Mouse (Mus musculus) layer of hippocampus, adult 8-10 months (tissue): ENCODE data around the gene Olfr10. TPM values are rescaled to one million over a fixed set of nuclear protein-coding genes. Genes with fewer than 3 reads are reported as not detected.

Source experiments
- DNase-seq, 2 experiments: peaks; one replicate each; pipeline ENCODE4 v3.0.0; 2022; ENCODE audit warnings: low spot score in 2 of 2
- total RNA-seq, 4 experiments: library from RNA; stranded (reverse); gene quantifications; 2 replicates each; pipeline ENCODE4 v1.2.4; 2022

Gene Olfr10
- total RNA-seq, 4 experiments from 2014 or later: not detected

DNA sequence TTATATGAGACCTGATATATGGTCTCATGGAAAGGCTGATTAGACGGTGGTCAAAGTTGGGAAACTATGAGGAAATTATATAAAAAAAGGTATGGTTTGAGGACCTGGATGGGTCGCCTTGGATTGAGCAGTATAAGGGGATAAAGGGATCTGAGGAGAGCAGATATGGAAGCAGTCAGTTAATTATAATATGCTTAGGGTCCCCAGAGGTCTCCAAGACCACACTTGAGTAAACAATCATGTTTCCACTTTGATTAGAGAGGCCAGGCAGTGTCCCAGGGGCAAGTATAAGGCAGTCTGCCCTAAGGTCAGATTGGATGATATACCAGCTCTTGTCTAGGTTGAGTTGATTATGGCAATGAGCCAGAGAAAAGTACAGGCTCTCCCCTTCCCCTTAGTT is 17.9 kb downstream of the Olfr10 start, which contains the start of gene Olfr1391:
Olfr1391 (plus strand) TSS at position 301 of the 400 bp plus-strand sequence.
- DNase-seq: no peak

DNA sequence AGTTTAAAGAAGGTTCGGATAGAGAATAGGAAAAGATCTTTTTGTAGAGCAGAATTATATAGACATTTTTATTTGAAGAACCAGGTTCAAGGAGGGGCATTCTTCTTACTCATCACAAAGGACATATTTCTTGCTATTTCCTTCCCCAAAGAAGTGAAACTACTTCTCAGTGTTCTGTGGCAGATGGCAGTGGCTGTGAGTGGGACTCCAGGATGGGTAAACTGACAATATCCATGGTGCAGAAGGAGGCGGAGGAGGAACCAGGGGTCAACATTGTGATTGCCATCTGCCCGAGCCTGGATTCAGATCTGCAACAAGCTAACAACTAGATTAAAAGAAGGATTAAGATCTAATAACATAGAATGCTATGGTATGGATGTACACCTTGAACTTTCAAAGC is 22.2 kb downstream of the Olfr10 start:
- peak in 1 of 2 experiments; percentile 11 for DNase-seq

DNA sequence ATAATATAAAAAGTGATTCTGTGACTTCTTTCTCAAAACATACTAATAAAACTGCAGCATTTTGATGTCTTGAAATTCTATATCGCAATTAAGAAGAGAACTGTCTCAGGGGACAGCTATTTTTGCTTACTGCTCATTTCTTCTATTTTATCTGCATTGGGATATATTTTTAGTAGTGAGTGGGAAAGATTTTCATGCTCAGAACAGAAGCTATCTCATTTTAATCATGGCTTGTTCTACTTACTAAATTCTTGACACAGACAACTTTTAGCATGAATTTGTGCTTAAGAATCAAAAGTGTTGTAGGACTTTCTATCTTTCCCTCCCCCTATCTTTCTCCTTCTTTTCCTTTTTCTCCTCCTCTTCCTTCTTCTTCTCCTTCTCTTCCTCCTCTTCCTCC is 25.1 kb downstream of the Olfr10 start:
- no peak for DNase-seq

DNA sequence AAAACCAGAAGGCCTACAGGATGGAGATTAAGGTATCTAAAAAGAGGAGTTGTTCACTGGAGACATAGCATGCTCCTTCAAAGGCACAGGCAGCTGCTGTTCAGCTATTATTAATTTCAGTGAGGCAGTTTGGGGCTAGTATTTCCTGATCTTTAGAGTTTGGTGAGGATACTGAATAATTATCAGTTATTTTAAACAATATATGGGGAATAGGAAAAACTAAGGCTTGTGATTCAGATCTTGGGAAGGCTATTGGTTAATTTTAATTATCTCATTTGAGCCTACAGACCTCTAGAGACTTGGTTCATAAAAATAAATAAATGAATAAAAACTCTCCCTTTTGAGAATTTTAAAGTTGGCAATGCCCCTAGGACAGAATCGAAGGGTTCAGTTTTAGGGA is 30.3 kb downstream of the Olfr10 start, which contains the start of gene Olfr1390:
Olfr1390 (plus strand) TSS at position 301 of the 400 bp plus-strand sequence.
- DNase-seq: no peak

DNA sequence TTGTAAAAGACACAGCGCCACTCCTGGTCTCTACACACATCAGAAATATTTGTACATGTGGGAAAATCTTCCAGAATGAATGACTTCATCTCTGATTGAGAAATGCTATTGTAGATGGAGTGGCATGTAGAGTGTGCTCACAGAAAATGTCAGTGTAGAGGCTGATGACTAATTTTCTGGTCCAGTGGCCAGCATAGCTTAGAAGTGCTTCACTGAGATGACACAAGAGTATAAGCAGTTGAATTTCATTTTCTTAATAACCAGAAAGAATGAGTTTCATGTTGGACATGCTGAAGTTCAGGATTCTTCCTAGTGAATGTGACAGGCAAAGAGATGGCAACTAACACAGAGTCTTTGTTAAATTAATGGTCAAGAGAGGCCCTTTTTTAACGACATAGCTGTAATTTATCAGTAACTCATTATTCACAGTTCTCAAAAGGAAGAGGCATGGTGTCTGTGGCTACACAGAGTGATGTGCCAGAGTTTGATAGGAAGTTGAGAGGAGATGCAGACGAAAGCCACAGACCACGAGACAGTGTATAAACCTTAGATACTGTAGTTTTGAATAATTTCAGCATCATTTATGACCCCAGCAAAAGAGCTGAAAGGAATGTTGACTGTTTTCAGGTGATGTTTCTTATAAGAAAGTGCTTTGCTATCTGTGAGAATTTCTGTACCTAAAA is 32.8 kb downstream of the Olfr10 start:
- no peak for DNase-seq

Other genes starting within 250 kb of the Olfr10 start
- under 1 TPM in 2 of 4 experiments, not detected in 2; 0.16 to 0.71 TPM for gene Tgtp2, start 240.5 kb upstream of the Olfr10 start, total RNA-seq
- gene Ifi47, start 228.2 kb upstream of the Olfr10 start, total RNA-seq: 1 to 10 TPM in 2 of 4 experiments, under 1 TPM in 2; 0.89 to 1.4 (median 1.1) TPM
- not detected for gene Olfr1396, start 189.9 kb upstream of the Olfr10 start, total RNA-seq
- gene Olfr1395, start 162.5 kb upstream of the Olfr10 start, total RNA-seq: not detected
- gene Olfr1394, start 150.4 kb upstream of the Olfr10 start, total RNA-seq: not detected
- gene Btnl9, start 117.6 kb upstream of the Olfr10 start, total RNA-seq: not detected
- 10 to 100 TPM; 42.5 to 60.7 (median 52.8) TPM for gene Zfp62, start 101.4 kb upstream of the Olfr10 start, total RNA-seq
- gene Mgat1, start 60.5 kb upstream of the Olfr10 start, total RNA-seq: 10 to 100 TPM; 56.4 to 63.2 (median 59.5) TPM
- gene Olfr1393, start 26.4 kb upstream of the Olfr10 start, total RNA-seq: not detected
- gene Olfr1392, start 19.5 kb upstream of the Olfr10 start, total RNA-seq: not detected
- gene Olfr1391, start 18.0 kb downstream of the Olfr10 start, total RNA-seq: not detected
- gene Olfr1390, start 30.4 kb downstream of the Olfr10 start, total RNA-seq: not detected
- not detected for gene Olfr1389, start 118.3 kb downstream of the Olfr10 start, total RNA-seq
- gene Olfr1388, start 131.9 kb downstream of the Olfr10 start, total RNA-seq: under 1 TPM; 0.25 to 0.41 (median 0.31) TPM
- not detected for gene Olfr1387, start 150.6 kb downstream of the Olfr10 start, total RNA-seq
- not detected for gene Olfr1386, start 160.3 kb downstream of the Olfr10 start, total RNA-seq
- under 1 TPM in 2 of 4 experiments, not detected in 2; 0.11 to 0.18 TPM for gene Olfr1385, start 184.3 kb downstream of the Olfr10 start, total RNA-seq
- not detected for gene Olfr1384, start 202.0 kb downstream of the Olfr10 start, total RNA-seq
- gene Olfr1383, start 214.9 kb downstream of the Olfr10 start, total RNA-seq: 1 to 10 TPM in 1 of 4 experiments, under 1 TPM in 1, not detected in 2; 0.56 to 1.2 TPM
- not detected for gene Olfr1382, start 223.5 kb downstream of the Olfr10 start, total RNA-seq
- gene Olfr1381, start 238.7 kb downstream of the Olfr10 start, total RNA-seq: not detected